Mouse (Mus musculus) heart, adult 18-20 months (tissue): ENCODE measurements around the gene Slc22a19. TPM values are rescaled to one million over a fixed set of nuclear protein-coding genes. Genes with fewer than 3 reads are reported as not detected.
A peak's percentile ranks its signal among the peaks of the same experiment; 100 is the strongest.
"Not testable (repeated sequence)": the region's sequence is repeated elsewhere in the genome, so short reads cannot be mapped to it uniquely, and the experiment has no call there.

ENCODE experiments used
- DNase-seq, 2 experiments: peaks; one replicate each; pipeline ENCODE4 v3.0.0; 2021 to 2022; ENCODE audit warnings: mixed read lengths in 1 of 2
- long read RNA-seq, 2 experiments: library from polyadenylated mRNA; stranded (forward); transcript quantifications; one replicate each; pipeline ENCODE4 v2.0.0; 2021
- total RNA-seq, 2 experiments: library from RNA; stranded (reverse); gene quantifications; 2 replicates each; pipeline ENCODE4 v1.2.3; 2021

Slc22a19 gene
- total RNA-seq, result not detected
- long read RNA-seq, experiment 1, result 0 reads
- long read RNA-seq, experiment 2, result 0 reads

DNA sequence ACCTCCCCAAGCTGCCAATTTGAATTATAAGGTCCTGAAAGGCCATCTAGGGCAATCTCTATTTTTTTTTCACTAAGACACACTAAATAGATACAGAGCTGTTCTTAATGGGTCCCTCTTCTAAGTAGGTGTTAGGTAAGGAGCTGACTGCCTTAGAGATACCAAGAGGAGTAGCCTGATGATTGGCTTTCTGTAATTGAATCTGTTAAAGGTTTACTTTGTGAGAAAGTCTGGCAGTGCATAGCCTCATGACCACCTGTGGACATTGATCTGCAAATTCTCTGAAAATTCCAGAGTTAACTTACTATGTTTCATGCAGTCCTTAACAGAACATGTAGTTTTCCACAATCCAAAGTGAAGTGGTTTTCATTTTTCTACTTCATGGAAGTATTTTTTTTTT, at the start of gene Slc22a19:
TSS of gene Slc22a19 (minus strand) at position 163 of the 400 bp plus-strand sequence.
- DNase-seq, result no peak

DNA sequence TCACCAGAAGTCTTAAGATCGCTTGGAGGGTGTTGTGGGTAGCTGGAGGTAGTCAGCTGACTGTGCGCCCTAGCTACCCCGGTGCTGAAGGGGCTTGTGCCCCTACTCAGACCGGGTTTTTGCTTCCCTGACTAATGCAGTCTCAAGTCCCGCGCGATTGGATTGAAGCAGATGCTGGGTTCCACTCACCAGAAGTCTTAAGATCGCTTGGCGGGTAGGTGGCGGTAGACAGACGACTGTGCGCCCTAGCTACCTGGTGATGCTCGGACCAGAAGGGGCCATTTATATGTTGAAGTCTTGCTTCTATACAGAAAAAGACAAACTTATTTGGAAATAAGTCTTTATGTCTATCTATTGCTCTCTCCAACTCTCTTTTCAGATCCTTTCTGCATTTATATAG, 42.3 kb upstream of the Slc22a19 start:
- not testable (repeated sequence) for DNase-seq

DNA sequence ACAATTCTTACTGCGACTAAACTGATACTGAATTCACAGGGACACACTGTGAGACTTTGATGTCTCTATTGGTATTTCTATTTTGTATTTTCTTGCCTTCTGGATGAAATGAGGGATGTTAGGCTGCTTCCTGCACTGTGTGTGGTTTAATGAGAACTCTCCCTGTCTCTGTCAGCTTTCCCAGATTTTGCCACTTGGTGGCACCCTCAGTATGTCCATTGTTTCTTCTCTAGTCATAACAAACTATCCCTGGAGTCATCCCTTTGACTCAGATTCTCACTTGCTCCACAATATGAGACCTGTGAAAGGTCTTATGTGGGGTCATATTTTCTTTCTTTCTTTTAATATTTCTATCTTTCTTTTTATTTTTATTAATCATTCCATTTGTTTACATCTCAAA, 18.4 kb upstream of the Slc22a19 start:
- DNase-seq, result peak in 1 of 2 experiments; percentile 12

DNA sequence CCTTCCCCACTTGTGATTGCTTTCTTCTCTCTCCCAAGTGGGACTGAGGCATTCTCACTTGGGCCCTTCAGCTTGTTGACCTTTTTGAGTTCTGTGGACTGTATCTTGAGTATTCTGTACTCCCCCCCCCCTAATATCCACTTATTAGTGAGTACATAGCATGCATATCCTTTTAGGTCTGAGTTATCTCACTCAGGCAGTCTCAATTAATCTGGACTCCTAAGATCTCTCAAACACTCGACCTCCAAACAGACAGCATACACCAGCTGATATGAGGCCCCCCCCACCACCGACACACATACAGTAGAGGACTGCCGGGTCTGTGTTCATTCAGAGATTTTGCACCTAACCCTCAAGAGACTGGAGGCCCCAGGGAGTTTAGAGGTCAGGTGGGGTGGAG, 18.0 kb downstream of the Slc22a19 start:
- not testable (repeated sequence) for DNase-seq

DNA sequence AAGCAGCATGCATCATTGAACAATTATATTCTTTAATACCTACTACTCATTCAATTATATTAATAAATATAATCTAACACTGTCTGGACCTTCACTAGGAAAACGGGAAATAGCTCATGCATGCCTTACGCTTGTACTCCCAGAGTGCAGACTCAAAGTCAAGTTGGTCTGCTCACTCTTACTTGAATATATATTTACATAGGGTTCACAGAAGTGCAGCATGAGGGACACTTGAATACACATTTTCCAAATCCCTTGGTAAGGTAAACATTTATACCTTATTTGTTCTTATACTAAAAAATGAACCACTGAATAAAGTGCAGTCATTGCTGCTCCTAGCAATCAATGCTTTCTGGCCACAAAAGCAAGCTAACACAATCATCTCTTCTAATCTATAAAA, 19.9 kb downstream of the Slc22a19 start:
- no peak for DNase-seq

DNA sequence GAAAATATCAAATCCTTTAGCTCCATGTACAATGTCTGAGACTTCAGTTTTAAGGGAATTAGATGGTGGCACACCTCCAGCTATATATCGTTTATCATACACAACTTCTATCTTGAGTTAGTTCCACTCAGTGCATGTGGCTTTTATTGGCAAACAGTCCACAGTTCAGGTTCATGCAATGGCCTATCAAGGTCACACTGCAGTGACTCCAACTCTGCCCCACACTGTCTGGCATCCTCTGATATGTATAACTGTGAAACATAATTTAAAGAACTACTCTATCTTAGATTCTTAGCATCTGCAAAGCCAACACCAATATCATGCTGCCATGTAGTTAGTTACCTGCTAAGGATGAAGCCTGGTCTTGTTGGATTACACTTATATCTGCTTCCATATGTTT, 23.1 kb downstream of the Slc22a19 start:
- DNase-seq, result no peak

DNA sequence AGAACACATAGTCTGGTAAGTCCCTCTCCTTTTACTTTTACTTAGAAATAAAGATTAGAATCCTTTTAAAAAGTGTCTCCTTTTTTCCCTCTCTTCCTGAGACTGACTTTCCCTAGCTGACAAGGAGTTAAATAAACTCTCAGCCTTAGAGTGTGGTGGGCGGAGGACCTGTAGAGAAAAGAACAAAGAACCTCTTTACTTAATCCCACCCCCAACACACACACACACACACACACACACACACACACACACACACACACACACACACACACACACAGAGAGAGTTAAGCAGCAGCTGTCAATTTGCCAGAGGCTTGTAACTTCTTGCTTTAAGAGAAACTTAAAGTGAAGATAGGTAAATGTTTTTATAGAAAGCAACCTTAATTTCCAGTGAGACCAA, 39.1 kb downstream of the Slc22a19 start:
- DNase-seq, result no peak

DNA sequence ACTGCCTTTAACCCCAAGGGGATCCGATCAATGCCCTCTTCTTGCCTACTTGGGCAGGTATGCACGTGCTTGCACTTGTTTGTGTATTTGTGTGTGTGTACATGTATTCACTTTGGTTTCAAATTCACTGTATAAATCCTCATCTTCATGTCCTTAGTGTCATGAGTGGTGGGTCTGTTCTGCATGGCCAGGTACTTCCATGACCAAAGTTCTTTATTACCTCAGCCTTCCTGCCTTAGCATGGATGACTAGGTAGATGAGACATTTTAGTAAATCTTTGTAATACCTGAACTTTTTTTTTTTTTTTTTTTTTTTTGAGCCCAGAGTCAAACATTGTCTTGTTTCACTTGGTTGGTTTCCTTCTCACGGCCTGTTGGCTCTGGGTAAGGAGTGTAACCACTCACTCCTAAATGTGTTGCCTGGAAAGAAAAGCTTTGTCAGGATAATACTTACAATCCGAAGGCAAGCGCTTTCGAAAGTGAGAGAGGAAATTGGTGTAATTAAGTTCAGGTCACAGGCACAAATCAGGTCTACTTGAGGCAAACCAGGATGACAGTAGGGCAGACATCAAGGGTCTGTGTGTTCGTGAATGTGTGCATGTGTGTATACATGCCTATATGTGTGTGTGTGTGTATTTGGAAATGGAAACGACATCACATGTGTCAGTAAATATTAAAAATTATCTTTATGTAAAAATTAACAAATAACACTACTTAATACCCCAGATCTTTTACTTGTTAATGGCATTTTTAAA, 62.0 kb downstream of the Slc22a19 start:
- DNase-seq, result no peak

DNA sequence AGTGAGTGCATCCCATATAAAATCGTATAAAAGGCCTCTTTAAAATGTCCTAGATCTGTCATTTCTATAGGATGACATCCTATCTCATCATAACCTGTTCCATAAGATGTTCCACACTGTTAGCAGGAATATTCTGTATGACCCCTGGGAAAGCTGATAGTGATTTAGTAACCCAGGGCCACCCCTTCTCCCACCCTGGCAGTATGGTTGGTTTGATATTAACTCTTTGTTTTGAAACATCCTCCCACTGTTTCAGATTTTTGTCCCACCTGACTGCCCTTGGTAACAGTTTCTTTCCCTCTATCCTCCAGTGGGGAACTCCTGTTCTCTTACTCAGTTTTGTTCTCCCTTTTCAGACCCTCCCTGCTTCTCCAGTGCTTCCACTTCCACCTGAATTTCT, 77.3 kb downstream of the Slc22a19 start:
- no peak for DNase-seq

DNA sequence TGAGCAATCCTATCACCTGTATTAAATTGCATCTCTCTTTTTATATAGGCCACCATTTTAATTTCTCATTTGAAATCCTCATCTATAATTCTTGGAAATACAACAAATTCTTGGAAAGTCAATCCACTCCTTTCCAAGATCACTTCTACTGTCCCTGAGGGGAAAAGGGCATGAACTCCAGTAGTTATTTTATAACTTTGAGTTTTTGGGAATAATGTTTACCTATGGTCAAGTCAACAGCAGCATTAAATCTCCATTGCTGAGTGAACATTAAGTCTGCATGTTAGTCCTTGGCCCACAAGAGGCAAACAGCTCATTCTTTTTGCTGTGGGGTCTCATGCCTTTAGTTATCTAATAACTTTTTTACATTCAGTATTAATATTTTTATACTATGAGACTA, 78.1 kb downstream of the Slc22a19 start:
- no peak for DNase-seq

Other genes with a start within 250 kb of the Slc22a19 start
- gene Rtn3, start 228.0 kb downstream of the Slc22a19 start, total RNA-seq, result 10 to 100 TPM; 70.9 to 79.7 TPM
- gene Atl3, start 217.3 kb downstream of the Slc22a19 start, total RNA-seq, result 10 to 100 TPM; 12.6 to 17.2 TPM
- 100 to 1,000 TPM; 122 to 149 TPM for gene Pla2g16, start 153.9 kb downstream of the Slc22a19 start, total RNA-seq
- gene Lgals12, start 104.1 kb downstream of the Slc22a19 start, total RNA-seq, result 1 to 10 TPM in 1 of 2 experiments, under 1 TPM in 1; 0.35 to 3.4 TPM
- gene Hrasls5, start 98.8 kb downstream of the Slc22a19 start, total RNA-seq, result not detected
- not detected for gene Slc22a26, start 91.4 kb upstream of the Slc22a19 start, total RNA-seq